Mouse (Mus musculus) CD4-positive, CD25-positive, alpha-beta regulatory T cell, adult 9 weeks (primary cell): ENCODE results near the gene Sirt1. TPM values are rescaled to one million over a fixed set of nuclear protein-coding genes. Genes with fewer than 3 reads are reported as not detected.

Source experiments
- polyA plus RNA-seq: library from polyadenylated mRNA; unstranded; fragments of 100-300 nt; shearing (Covaris generic); gene quantifications from one replicate; pipeline ENCODE4 v1.2.1, GENCODE M21; 2017

Sirt1 gene
- polyA plus RNA-seq: 3.8 TPM

GRCm38 (mm10) chr10:63381498-63382280, at the start of gene Sirt1:
Sirt1 (minus strand) TSS chr10:63381704.

GRCm38 (mm10) chr10:63429785-63430305, 48.3 kb upstream of the Sirt1 start, which contains the start of gene Ctnna3:
Ctnna3 (plus strand) TSS chr10:63430098.

GRCm38 (mm10) chr10:63421739-63422735, 40.5 kb upstream of the Sirt1 start, which contains the start of gene Gm7075:
Gm7075 (minus strand) TSS chr10:63421789.

GRCm38 (mm10) chr10:63382372-63383279, 1.1 kb upstream of the Sirt1 start, which contains the start of gene Dnajc12:
Dnajc12 (plus strand) TSS chr10:63382443.

Other genes starting within 250 kb of the Sirt1 start
- gene Mypn, start 177.8 kb downstream of the Sirt1 start, polyA plus RNA-seq: not detected
- 143 TPM for gene Herc4, start 137.9 kb downstream of the Sirt1 start, polyA plus RNA-seq
- gene Dnajc12, start 739 bp upstream of the Sirt1 start, polyA plus RNA-seq: 6.4 TPM
- not detected for gene Gm7075, start 40.1 kb upstream of the Sirt1 start, polyA plus RNA-seq
- 0.10 TPM for gene Ctnna3, start 48.4 kb upstream of the Sirt1 start, polyA plus RNA-seq